Mouse (Mus musculus) thymus, adult 2 months (tissue): ENCODE results near the gene Spock1.

Experiments used
- CTCF ChIP-seq: fragments of 200-500 bp; IDR thresholded peaks from 2 replicates; pipeline ENCODE4 v1.5.1; 2012; ENCODE audit warnings: mild to moderate bottlenecking, control low read depth, low read length, moderate library complexity, borderline replicate concordance; ENCODE audit not compliant: control insufficient read depth, poor library complexity, insufficient read depth; ENCODE audit errors: extremely low read depth
- POLR2A ChIP-seq: fragments of 200-500 bp; IDR thresholded peaks from 2 replicates; pipeline ENCODE4 v1.6.1; 2012; ENCODE audit warnings: mild to moderate bottlenecking, low read length, control low read depth, moderate library complexity; ENCODE audit not compliant: control insufficient read depth, poor library complexity, insufficient read depth; ENCODE audit errors: extremely low read depth

- TF ChIP-seq POLR2A (no peak), CTCF (no peak)
Observed at GRCm38 (mm10) chr13:57855766-57856165, 52.4 kb downstream of the Spock1 start.
